9 mouse cellular contexts compared by ENCODE assay signal in genomic region chr17:85633619-85634018, GRCm38 (mm10). TPM values are rescaled to one million over a fixed set of nuclear protein-coding genes. Genes with fewer than 3 reads are reported as not detected.
DNase-seq lines count a peak whose midpoint lies in the region; ATAC-seq and TF ChIP-seq lines count a peak whose summit lies in the region.
"Had no signal": no experiment of that assay in that cellular context is flagged by ENCODE, and none has a peak within 500 bp of the region (broad histone marks: within the 10 kb centered on the region; RNA-seq: fewer than 3 reads in every experiment).

No protein-coding gene starts in this region.

- POLR2A ChIA-PET in Patski (lab: Charles Lee), result no interaction called here

- no peak overlapping the region for H3K27ac ChIP-seq in CH12.LX (ENCODE audit: insufficient read depth, low read depth)
- H3K27ac ChIP-seq: lung, embryonic 15.5 days had no signal

- no peaks in the 10 kb centered on the region for H3K79me2 ChIP-seq in CH12.LX (replicated peaks; ENCODE audit: control insufficient read depth, extremely low read depth, insufficient read depth, poor library complexity, severe bottlenecking)

- no peak overlapping the region for H3K4me2 ChIP-seq in CH12.LX (ENCODE audit: insufficient read depth, low read depth, poor library complexity, severe bottlenecking)
- H3K4me2 ChIP-seq: lung, embryonic 15.5 days had no signal

- TF ChIP-seq POLR2A in CH12.LX (IDR thresholded peaks at IDR 0.05; ENCODE audit: low read depth, low read length), result no peak
- no peak for TF ChIP-seq POLR2A in lung, adult 2 months (IDR thresholded peaks at IDR 0.05; ENCODE audit: borderline replicate concordance, extremely low read depth, low read depth, low read length)

- peak; percentile 20 to 84; a peak in 2 of 4 replicates for TF ChIP-seq CTCF in CH12.LX (conservative IDR thresholded peaks at IDR 0.05 in 1 of 2, IDR thresholded peaks at IDR 0.05 in 1 of 2; ENCODE audit: low read depth in 2 of 2, low read length in 2 of 2)
- TF ChIP-seq CTCF in Patski (IDR thresholded peaks at IDR 0.05), result peak; percentile 75
- TF ChIP-seq CTCF in lung, adult 2 months (IDR thresholded peaks at IDR 0.05; ENCODE audit: insufficient read depth, low read length), result peak; percentile 76

- WGBS in lung, adult 2 months, result 2% methylated on average over 13 of the region's 13 CpGs

- ATAC-seq in Patski, result peak; percentile 63
- ATAC-seq in activated CD4-positive, CD25-positive, alpha-beta regulatory T cell, adult 4 months, result no peak

- no peak overlapping the region for H3K4me3 ChIP-seq in CH12.LX (replicated peaks in 1 of 3; ENCODE audit: low read depth in 2 of 3, low read length in 2 of 3, poor library complexity in 1 of 3)
- no peak overlapping the region for H3K4me3 ChIP-seq in lung, adult 2 months (replicated peaks; ENCODE audit: extremely low read depth, low read depth, low read length)
- H3K4me3 ChIP-seq: lung, embryonic 15.5 days had no signal

- TF ChIP-seq RAD21 in CH12.LX (IDR thresholded peaks at IDR 0.05; ENCODE audit: low read depth, low read length), result peak; percentile 89

- no peak overlapping the region for H3K9ac ChIP-seq in CH12.LX (ENCODE audit: insufficient read depth, low read depth)
- H3K9ac ChIP-seq: lung, embryonic 15.5 days had no signal

- no peak for TF ChIP-seq EP300 in CH12.LX (IDR thresholded peaks at IDR 0.05; ENCODE audit: low read length)

- H3K27me3 ChIP-seq in CH12.LX (replicated peaks) (peaks cover 3% of the 10 kb centered on the region), Patski (peaks cover 20% of the 10 kb centered on the region)

- H3K4me1 ChIP-seq in CH12.LX (ENCODE audit: control insufficient read depth in 1 of 2, insufficient read depth in 2 of 2), result 0 out of 4 replicates have a peak, but pooled peaks cover 0 to 2% of the 10 kb centered on the region in 2 experiments
- no peaks in the 10 kb centered on the region for H3K4me1 ChIP-seq in lung, adult 2 months (ENCODE audit: control insufficient read depth, insufficient read depth, low read length)
- H3K4me1 ChIP-seq: lung, embryonic 15.5 days had no signal

- H3K9me3 ChIP-seq in CH12.LX (replicated peaks; ENCODE audit: low read length), result no peaks in the 10 kb centered on the region
- H3K9me3 ChIP-seq: lung, embryonic 15.5 days had no signal

- in situ Hi-C loops in CH12.LX (cut with MboI; ENCODE audit: low pct_ligation_motif_present, low pct_unique_long_range_greater_than_20kb, low sequenced_read_pairs), result loop anchor here (10.0 to 25.0 kb wide), 2 partner anchors 449 to 796 kb away; no protein-coding TSS in a partner anchor
- in situ Hi-C loops in Patski (cut with MboI; ENCODE audit: low pct_unique_long_range_greater_than_20kb), result loop anchor here (5.0 kb wide), 2 partner anchors 436 to 796 kb away; no protein-coding TSS in a partner anchor

- DNase-seq in CH12.LX (ENCODE audit: extremely low read depth) (peak; percentile 58), Patski (ENCODE audit: low read depth, low spot score) (peak; percentile 6)
- DNase-seq in cerebellum, postnatal 4 days (ENCODE audit: low spot score in 2 of 2), result peak; percentile 75 to 89
- DNase-seq in gastrocnemius, postnatal 10 days, result peak; percentile 83
- DNase-seq in kidney, postnatal 36 days, result peak; percentile 63 to 89
- DNase-seq in lung, adult 2 months, result peak; percentile 69
- peak; percentile 79 for DNase-seq in right cerebral cortex, postnatal 14 days

- dilution Hi-C loops in CH12.LX (cut with MboI; ENCODE audit: extremely low pct_ligation_motif_present, extremely low pct_unique_long_range_greater_than_20kb, low sequenced_read_pairs), result no loop called here

- H3K36me3 ChIP-seq in CH12.LX (replicated peaks in 1 of 2; ENCODE audit: control insufficient read depth in 1 of 2, insufficient read depth in 1 of 2, low read length in 1 of 2), result no peaks in the 10 kb centered on the region
- H3K36me3 ChIP-seq: lung, embryonic 15.5 days had no signal

- CTCF ChIA-PET in Patski (lab: Charles Lee), result interaction anchor here (0.9 to 5.0 kb wide), 9 partner anchors 17 to 797 kb away, joined by 3 to 28 read pairs (median 4); no protein-coding TSS in a partner anchor

TF ChIP-seq in CH12.LX, 34 proteins besides CTCF, POLR2A, EP300 and RAD21:
- TF ChIP-seq ZNF384 (IDR thresholded peaks at IDR 0.05; ENCODE audit: low read depth, low read length) (peak; percentile 93), SMC3 (IDR thresholded peaks at IDR 0.05; ENCODE audit: low read depth, low read length) (peak; percentile 86), ZC3H11A (IDR thresholded peaks at IDR 0.05; ENCODE audit: low read depth, low read length) (peak; percentile 76), TBP (conservative IDR thresholded peaks at IDR 0.05; ENCODE audit: low read depth, low read length) (no peak)

RNA-seq across cellular contexts. Expression of gene Six3, which starts 20.2 kb away (rescaled TPM):
- total RNA-seq in CH12.LX (2012; rRNA removed) (not detected in 2 replicates), CH12.LX (2014; rRNA removed) (not detected in 2 replicates)
- polyA plus RNA-seq in CH12.LX (2012; ENCODE audit: insufficient read length, low read depth) (not detected in 2 replicates), Patski (2021) (1.5 TPM)
- not detected for total RNA-seq in gastrocnemius, postnatal 10 days (2021)
- not detected in 2 replicates for polyA plus RNA-seq in lung, adult 2 months (2012; rRNA removed)
- polyA plus RNA-seq in activated CD4-positive, CD25-positive, alpha-beta regulatory T cell, adult 4 months (2017; shearing (Covaris generic)), result not detected
- polyA plus RNA-seq: lung, embryonic 15.5 days had no signal

RNA-seq across cellular contexts. Expression of gene Six2, which starts 54.5 kb away (rescaled TPM):
- total RNA-seq in CH12.LX (2012; rRNA removed) (0.04 TPM in 1 of 2 replicates, not detected in the other), CH12.LX (2014; rRNA removed) (not detected in 2 replicates)
- polyA plus RNA-seq in CH12.LX (2012; ENCODE audit: insufficient read length, low read depth) (0.11 and 0.40 TPM in 2 replicates), Patski (2021) (not detected)
- total RNA-seq in gastrocnemius, postnatal 10 days (2021), result 10 to 100 TPM; 13.0 to 13.7 TPM
- 0.18 and 0.37 TPM in 2 replicates for polyA plus RNA-seq in lung, adult 2 months (2012; rRNA removed)
- polyA plus RNA-seq in activated CD4-positive, CD25-positive, alpha-beta regulatory T cell, adult 4 months (2017; shearing (Covaris generic)), result not detected

Comparison
In these comparisons a context has a peak if more than half of its experiments do, and no peak if none do; other contexts are left out.
1. DNase-seq: peak in every context shown above with its lines; median percentile 83 in gastrocnemius, postnatal 10 days; 82 in cerebellum, postnatal 4 days; 79 in right cerebral cortex, postnatal 14 days; 76 in kidney, postnatal 36 days; 69 in lung, adult 2 months; 58 in CH12.LX; 6 in Patski.